Mouse (Mus musculus): ENCODE data around the gene Traip. TPM values are rescaled to one million over a fixed set of nuclear protein-coding genes. Genes with fewer than 3 reads are reported as not detected.

Gene Traip
- total RNA-seq, 4 experiments from 2014 or later = 0.47 to 1.6 (median 0.57) TPM

DNA sequence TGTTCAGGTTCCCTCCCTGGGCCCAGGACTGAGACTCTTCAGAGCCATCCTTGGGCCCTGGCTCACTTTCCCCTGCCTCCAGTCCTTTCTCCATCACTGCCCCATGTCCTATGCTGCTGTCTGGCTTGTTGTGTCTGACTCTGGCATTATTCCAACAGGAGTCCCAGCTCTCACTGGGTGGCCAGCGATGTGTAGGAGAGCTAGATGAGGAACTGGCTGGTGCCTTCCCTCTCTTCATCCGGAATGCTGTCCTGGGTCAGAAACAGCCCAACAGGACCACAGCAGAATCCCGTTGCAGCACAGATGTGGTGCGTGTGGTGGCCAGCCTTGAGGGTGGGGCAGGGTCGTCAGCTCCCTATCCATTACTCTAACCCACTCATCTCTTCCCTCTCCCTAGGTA, 20.4 kb downstream of the Traip start:
- DNase-seq (ENCODE audit: low spot score in 2 of 2) = no peak

- DNase-seq (ENCODE audit: low spot score in 2 of 2) = no peak
These were observed 22.0 kb downstream of the Traip start for GRCm38 (mm10) chr9:107971690-107972541.

DNA sequence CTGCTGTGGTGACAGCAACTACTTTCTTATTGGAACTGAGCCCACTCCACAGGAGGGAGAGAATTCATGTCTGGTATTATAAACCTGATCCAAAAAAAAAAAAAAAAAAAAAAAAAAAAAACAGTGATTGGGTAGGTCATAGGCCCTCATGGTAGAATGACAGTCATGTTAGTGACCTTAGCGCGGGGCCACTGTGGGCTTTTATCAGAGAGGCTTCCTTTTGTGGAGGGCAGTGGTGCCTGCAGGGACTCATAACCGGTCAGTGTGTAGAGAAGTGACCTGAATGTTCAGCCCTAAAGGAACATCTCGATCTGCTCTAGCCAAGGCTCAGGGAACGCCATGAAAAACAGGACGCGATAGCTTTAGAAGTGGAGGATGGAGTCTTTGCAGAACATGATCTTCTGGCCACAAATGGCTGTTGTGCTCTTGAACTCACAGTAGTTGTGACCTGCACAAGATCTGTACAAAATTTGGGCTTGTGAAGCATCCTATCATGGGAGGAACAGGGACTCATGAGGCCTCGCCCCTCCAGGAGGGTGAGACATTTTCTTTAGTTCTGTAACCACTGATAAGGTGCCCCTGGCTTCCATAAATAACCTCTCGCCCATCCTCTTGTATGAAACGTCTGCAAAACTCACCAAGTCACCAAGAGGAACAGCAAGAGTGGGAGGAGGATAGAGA, 24.7 kb downstream of the Traip start:
- no peak for DNase-seq (ENCODE audit: low spot score in 2 of 2)

DNA sequence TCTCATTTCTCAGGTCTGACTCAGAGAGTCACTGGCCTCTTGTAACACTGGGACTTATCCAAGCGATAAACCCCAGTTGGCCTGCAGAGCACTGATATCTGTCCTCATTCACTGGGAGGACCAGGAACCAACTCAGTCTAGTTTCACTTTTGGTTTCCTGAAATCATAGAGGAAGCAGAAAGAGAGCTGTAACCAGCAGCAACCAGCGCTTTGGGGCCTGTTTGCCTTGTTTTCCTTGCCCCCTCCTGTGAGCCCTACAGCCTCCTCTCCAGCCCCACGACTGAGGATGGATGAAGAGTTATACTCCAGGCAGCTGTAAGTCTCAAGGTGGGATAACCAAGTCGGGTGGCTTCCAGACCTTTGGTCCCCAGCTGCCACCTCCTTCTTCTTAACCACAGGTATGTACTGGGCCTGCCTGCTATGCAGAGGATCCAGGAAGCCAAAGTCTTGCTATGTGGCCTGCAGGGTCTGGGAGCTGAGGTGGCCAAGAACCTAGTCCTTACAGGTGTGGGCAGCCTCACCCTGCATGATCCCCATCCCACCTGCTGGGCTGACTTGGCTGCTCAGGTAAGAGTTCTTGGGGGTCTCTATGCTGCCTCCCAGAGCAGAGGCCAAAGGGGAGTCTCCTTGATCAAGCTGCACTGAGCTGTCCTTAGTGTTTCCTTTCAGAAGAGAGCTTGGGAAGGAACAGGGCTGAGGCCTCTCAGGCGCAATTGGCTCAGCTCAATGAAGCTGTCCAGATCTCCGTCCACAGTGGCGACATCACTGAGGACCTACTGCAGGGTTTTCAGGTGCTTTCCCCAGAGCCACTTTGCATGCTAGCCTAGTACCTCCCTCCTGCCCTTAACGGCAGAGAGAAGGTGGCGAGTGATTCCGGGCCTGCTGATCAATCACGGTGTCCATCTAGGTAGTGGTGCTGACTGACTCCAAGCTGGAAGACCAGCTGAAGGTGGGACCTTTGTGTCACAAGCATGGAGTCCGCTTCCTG, 25.8 kb downstream of the Traip start, which contains the start of gene Uba7:
Gene Uba7, plus strand, starts transcription at position 107 of the 988 bp plus-strand sequence.
- DNase-seq (ENCODE audit: low spot score in 2 of 2) = no peak

DNA sequence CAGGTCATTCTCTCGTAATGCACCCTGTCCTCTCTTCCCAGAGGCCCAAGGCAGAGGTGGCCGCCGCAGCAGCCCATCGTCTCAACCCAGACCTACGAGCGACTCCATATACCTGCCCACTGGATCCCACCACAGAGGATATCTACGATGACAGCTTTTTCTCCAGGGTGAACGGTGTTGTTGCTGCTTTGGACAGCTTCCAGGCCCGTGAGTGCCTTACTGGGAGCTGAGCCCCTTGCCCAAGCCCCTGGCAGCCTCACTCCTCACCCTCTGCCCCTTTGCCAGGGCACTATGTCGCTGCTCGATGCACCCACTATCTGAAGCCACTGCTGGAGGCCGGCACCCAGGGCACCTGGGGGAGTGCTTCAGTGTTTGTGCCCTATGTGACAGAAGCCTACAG, 28.9 kb downstream of the Traip start:
- DNase-seq (ENCODE audit: low spot score in 2 of 2) = no peak

DNA sequence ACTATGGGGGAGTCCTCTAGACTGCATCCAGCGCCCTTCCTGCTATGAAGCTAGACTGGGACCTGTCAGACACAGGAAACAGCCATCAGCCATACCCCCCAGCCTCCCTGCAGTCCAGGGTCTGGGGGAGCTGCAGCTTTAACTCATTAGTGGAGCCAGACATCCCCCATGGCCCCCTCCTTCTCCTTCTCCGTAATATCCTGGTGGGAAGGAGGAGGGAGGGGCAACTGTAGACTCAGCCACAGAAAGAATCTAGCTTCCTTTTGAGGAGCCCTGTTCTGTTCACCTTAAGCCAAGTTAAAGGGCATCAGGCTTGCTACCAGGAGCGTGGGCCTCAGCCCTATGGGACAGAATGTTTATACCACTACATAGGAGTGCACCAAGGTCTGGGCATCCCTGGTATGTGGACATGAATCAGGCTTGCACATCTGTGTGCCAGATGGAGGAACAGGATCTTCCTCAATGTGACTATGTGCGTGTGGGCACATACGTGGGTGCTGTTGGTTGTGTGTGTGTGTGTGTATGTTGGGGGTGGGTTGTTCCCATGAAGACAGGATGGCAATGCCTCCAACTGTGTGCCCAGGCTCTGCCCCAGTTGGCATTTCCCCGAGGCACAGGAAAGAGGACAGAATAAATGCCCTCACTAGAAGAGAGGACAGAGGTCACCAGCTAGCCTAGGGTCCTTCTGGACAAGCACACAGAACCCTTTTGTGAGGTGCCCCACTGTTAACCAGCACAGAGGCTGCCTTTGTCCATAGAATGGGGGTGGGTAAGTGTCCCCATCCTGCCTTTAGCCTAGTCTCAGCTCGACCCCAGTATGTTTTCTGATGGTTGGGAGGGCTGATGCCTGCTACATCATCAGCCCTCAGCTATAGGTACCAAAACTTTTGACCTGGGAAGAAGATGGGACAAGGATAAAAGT, 32.0 kb downstream of the Traip start:
- DNase-seq (ENCODE audit: low spot score in 2 of 2) = no peak

DNA sequence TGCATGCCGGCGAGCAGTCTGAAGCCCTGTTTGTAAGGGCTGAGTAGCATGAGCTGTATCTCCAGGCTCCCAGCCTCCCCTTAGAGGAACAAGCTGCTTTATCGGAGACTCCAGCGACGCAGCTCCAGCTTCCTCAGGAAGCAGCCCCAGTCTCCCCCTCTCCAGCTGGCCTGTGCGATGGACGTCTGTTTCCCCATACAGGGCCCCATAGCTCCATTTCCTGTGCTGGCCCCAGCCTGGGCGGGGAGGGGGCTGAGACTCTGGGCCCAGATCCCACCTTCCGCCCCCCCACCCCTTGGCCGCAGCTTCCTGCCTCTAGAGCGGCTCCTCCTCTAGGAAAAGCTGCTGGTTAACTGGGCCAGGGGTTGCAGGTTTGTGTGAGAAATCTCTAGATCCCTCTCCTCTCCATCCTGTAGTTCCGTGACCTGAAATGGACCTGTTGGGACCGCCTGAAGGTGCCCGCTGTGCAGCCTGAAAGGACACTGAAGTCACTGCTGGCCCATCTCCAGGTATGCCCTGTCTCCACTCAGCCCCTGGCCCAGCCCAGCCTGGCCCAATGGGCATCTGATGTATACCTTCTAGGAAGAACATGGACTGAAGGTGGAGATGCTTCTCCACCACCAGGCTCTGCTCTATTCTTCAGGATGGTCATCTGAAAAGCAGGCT, 32.9 kb downstream of the Traip start, which contains the start of gene Gm20661:
Gene Gm20661, plus strand, starts transcription at position 378 of the 666 bp plus-strand sequence.
- peak in 1 of 2 experiments; percentile 50 for DNase-seq (ENCODE audit: low spot score in 2 of 2)

DNA sequence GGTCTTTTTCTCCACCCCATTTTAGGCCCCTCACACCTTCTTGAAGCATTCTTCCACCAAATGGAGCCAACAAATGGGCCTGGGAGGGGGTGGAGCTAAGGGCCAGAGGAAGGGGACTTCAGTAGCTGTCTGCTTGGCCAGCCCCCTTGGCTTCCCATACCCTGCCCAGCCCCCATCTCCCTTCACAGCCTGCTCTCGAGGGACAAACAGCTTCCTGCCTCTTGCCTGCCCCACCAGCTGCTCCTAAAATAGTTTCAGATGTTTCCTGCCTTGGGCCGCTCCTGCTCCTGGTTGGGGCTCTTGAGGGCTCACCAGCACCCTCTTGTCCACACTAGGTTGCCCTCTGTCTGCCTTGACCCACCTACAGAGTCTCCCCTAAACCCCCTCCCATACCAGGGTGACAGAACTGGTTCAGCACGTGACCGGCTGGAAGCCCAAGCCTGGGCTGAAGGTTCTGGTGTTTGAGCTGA, 33.5 kb downstream of the Traip start:
- peak; percentile 68 to 78 for DNase-seq (ENCODE audit: low spot score in 2 of 2)

GRCm38 (mm10) chr9:107984052-107984753, 34.3 kb downstream of the Traip start:
- DNase-seq (ENCODE audit: low spot score in 2 of 2) = no peak

- no peak for DNase-seq (ENCODE audit: low spot score in 2 of 2)
These were observed 34.8 kb downstream of the Traip start for GRCm38 (mm10) chr9:107984754-107985055.

GRCm38 (mm10) chr9:107985131-107986119, 35.5 kb downstream of the Traip start, which contains the start of gene Inka1:
Gene Inka1 (minus strand): TSS chr9:107985879.
- peak; percentile 79 to 84 for DNase-seq (ENCODE audit: low spot score in 2 of 2)

DNA sequence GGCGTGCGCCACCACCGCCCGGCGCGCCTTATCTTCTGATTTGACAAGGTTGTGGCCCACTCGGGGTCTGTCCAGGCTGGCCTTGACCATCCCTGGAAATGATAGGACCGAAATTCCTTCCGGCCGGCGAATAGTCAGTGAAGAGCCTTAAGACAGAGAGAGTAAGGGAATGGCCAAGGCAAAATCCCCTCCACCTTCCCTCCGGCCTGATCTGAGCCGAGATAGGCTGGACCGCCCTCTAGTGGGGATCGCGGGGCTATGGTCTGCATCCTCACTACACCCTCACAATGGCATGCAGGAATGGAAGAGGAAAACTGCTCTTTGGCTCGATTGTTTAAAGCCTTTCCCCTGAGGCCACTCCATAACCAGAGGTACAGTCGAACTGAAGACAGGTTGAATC, 36.4 kb downstream of the Traip start:
- DNase-seq (ENCODE audit: low spot score in 2 of 2) = peak; percentile 61 to 69

DNA sequence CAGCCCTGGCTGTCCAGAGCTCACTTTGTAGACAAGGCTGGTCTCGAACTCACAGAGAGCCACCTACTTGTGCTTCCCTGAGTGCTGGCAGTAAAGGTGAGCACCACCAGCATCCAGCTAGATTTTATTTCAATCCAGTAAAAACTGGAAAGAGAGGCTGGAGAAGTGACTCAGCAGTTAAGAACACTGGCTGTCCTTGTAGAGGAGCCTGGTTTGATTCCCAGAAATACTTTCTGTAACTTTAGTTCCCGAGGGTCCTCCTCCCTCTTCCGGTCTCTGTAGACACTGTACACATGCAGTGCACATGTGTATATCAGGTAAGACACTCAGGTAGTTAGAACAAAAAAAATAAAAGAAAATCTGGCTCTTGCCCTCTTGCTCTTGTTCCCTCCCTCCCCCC, 38.0 kb downstream of the Traip start:
- DNase-seq (ENCODE audit: low spot score in 2 of 2) = no peak

- no peak for DNase-seq (ENCODE audit: low spot score in 2 of 2)
These were observed 42.3 kb downstream of the Traip start, which contains the start of gene Cdhr4 for GRCm38 (mm10) chr9:107992197-107992596. Gene Cdhr4 (plus strand): TSS chr9:107992497.

DNA sequence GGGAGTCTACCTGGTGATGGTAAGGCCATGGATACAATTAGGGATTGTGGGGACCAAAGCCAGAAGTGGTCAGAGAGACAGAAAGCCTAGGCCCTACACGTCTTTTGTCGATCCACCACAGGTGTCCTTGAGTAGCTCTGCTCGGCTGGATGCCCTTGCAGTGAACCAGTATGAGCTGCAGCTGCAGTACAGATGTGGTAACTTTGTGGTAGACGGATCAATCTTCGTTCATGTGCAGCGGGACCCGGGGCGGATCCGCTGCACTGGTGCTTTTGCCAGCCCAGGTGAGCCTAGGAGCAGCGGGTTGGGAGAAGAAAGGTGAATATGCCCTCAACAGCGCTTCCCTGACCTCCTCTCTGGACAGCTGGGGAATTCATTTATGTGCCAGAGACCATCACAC, 43.1 kb downstream of the Traip start:
- DNase-seq (ENCODE audit: low spot score in 2 of 2) = no peak

DNA sequence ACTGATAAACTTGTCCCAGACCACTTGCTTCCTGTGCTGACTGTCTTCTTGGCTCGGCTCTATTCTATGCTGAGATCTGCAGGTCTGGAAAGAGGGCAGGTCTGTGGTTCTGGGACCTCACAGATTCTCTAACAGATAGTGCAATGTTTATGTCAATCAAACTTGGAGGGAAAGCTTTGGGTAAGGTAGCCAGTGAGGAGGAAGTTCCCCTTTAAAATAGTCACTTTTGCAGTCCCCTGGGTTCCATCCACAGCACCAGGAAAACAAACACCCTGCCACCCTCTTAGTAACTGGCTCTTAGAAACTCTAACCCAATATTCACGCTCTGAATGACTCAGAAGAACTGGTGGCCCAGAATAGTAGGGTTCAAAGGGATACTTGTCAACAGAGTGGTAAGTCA, 44.5 kb downstream of the Traip start:
- DNase-seq (ENCODE audit: low spot score in 2 of 2) = no peak

DNA sequence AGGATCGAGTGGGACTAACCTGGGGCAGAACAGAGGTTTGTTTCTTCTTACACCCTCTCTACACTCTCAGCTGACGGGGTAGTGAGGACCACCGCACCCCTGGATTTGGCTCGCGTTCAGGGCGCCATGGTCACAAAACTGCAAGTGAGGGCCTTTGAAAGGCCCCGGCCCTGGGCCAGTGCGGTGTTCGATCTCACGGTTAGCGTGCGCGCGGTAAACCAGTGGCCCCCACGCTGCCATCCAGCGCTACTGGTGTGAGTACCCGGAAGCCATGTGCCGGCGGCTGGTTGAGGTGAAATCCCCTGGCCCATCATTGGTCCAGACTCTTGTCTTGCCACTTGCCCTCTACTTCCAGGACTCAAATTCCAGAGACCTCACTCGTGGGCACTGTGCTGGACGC, 45.6 kb downstream of the Traip start:
- DNase-seq (ENCODE audit: low spot score in 2 of 2) = no peak

- DNase-seq (ENCODE audit: low spot score in 2 of 2) = no peak
These were observed 46.1 kb downstream of the Traip start, which contains the start of gene Gm20662 for GRCm38 (mm10) chr9:107996049-107996448. Gene Gm20662 (plus strand): TSS chr9:107996349.

Measured in gastrocnemius, adult 8-10 months (tissue).